Mouse (Mus musculus): ENCODE measurements at regions not wholly inside any gene's neighbourhood (a gene's known extent, or its start where the extent isn't known, plus 50 kb on each side); places are given as distances from the start of the nearest gene placed in this dataset.
A peak's percentile ranks its signal among the peaks of the same experiment; 100 is the strongest.

- DNase-seq = no peak
These were observed 133.2 kb downstream of the Lpin1 start for GRCm38 (mm10) chr12:16477572-16477971.

GRCm38 (mm10) chr12:16474361-16475080 lies 136.2 kb downstream of the Lpin1 start:
- DNase-seq = peak; percentile 81 to 82

- no peak for DNase-seq
These were observed 153.3 kb downstream of the Lpin1 start for GRCm38 (mm10) chr12:16457419-16457818.

DNA sequence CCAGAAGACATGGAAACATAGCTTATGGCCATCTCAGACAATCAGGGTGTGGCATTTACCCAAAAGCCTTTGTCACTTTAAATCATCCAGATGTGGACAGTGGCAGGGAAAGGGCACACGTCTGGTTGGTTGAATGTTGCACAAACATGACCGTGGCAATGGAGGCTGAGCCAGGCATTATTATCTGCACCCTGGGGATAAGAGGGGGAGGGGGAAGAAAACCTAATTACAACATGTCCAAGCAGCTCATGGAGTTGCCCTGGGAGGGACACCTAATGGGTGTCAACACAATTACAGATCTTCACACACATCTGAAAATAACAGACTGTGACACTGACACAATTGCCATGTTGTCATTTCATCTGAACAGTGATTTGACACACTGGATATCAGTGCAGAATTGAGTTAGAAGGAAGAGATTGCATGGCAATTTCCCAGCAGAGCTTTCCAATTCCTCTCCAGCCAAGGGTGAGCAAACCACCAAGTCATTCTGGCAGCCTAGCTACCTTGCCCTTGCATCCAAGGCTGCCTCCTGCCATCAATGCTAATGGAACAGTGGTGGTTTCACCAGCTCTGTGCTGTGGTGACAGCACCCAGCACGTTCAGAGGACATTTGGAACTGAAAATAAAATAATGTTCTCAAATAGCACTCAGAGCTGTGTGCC lies 159.9 kb downstream of the Lpin1 start:
- DNase-seq = no peak

DNA sequence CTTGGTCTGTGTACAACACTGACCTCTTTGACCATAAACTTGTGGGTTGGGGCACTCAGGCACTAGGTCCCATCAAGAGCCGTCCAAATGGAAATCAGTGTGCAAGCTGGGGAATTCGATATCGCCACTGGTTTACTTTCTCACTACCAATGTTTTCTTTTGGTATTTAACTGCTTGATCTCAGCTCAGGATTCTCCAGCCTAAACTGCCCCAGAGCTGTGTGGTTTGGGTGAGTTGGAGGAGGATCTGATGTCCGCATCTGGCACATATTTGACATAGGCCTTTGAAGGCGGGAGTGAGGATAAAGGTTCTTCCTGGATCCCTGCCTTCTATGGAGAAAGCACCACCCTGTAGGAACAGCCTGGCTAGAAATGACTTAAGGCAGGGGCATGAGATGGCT lies 172.0 kb downstream of the Lpin1 start:
- DNase-seq = no peak

- DNase-seq = no peak
These were observed 173.8 kb downstream of the Lpin1 start for GRCm38 (mm10) chr12:16436961-16437360.

DNA sequence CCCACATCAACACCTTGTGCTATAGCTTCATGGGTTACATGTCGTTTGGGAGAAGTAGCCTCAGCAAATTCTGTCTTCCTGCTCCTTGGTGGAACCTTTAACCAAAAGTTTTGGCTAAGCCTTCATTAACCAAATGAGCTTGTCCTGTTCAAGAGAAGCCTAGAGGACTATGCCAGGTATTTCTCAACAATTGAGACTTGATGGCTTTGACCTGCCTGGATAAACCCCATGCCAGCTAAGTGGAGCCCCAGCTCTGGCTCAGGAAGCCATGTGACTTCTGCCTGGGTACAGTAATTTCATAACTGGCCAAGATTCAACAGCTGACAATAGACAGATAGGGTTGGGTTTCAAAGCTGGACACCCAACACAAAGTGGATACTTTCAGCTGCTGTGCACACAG lies 174.5 kb downstream of the Lpin1 start:
- DNase-seq = no peak

DNA sequence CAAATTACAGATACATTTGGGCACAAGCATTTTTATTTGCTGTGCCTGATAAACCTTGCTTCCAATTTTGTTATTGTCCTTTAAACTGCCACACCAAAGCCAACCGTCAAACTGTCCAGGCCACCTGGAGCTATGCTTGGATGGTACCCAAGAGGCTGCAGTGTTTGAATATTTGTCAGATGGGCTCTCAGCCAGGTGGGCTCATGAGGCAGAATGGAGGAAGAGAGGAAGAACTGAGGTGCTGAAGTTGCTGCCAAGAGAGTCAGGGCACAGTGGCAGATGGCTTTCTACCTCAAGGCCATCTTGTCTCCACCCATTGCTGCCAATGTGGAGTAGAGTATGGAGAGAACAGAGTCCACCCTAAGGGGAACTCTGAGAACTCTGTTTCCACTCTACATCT lies 176.0 kb downstream of the Lpin1 start:
- DNase-seq = peak; percentile 63 to 66

DNA sequence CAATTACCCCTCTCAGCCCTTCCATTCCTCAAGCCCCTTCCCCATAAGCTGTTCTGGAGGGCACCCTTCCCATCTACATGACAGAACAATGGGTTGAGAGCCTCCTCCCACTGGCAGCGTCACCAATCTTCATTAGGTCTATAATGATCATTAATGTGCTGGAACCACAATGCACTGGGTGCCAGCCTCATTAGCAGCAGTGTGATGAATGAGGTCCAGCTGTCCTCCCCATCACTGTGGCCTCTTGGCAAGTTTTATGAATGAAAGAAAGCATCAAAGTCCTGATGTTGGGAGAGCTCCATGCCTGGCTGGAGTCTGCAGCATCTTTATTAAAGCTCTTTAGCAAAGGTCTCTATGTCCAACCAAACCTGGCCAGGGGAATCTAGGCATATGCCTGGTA lies 176.5 kb downstream of the Lpin1 start:
- no peak for DNase-seq

DNA sequence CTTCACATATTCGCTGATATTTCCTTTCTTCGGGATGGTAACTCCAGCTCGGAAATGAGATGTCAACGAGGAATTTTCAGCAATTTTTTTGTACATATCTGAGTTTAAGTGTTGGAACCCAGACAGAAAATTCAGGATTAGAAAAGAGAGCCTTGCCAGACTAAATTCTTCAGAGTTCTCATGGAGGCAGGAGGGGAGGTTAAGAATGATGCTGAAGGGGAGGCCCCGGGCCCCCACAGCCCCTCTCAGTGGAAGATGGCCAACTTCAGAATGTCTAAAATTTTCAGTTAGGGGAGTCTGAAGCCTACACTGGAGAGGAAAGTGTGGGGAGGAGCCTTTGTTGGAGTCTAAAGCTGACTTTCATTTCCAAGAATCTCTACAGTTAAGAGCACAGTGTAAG lies 184.8 kb downstream of the Lpin1 start:
- DNase-seq = no peak

- DNase-seq = no peak
These were observed 186.2 kb downstream of the Lpin1 start for GRCm38 (mm10) chr12:16424526-16424925.

GRCm38 (mm10) chr12:16395720-16396119 lies 215.0 kb downstream of the Lpin1 start:
- DNase-seq = no peak

DNA sequence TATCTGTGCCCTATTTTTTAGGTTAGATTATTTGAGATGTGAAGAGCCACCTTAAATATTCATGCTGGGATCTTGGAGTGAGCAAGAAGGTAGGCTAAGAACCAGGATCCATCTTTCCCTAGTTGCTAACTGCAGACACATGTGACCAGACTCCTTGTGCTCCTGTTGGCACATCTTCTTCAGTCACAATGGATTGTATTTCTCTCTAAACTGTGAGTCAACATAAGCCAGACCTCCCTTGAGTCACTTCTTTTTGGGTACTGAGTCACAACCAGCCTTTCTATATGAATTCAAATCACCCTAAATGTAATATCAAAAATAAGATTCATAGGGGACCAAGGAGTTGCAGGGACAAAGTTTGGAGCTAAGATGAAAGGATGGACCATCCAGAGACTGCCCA lies 217.9 kb downstream of the Lpin1 start:
- DNase-seq = no peak

GRCm38 (mm10) chr12:16391630-16392269 lies 219.0 kb downstream of the Lpin1 start:
- DNase-seq = no peak

GRCm38 (mm10) chr12:16391163-16391562 lies 219.6 kb downstream of the Lpin1 start:
- DNase-seq = no peak

GRCm38 (mm10) chr12:16387035-16387434 lies 223.7 kb downstream of the Lpin1 start:
- no peak for DNase-seq

GRCm38 (mm10) chr12:16384396-16384795 lies 226.4 kb downstream of the Lpin1 start:
- no peak for DNase-seq

GRCm38 (mm10) chr12:16383499-16383935 lies 227.2 kb downstream of the Lpin1 start:
- DNase-seq = no peak

GRCm38 (mm10) chr12:16382417-16382988 lies 228.3 kb downstream of the Lpin1 start:
- DNase-seq = no peak

DNA sequence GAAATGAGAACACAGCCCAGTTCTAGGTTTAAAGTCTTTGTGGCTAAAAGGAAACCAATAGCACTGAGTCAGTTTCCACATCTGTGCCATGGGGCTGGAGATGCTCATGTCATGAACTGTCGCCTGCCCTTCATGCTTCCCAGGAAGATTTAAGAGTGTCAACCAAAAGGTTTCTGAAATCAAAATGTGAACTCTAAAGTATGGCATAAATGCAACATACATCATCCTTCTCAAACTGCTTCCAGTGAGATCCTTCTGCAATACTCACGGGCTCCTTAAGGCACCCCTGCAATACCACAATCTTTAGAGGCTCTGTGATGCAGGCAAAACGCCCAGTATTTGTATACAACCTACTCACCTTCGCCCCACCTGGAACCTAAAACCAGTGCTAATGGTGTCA lies 229.7 kb downstream of the Lpin1 start:
- no peak for DNase-seq

- DNase-seq = no peak
These were observed 230.4 kb downstream of the Lpin1 start for GRCm38 (mm10) chr12:16380346-16380745.

DNA sequence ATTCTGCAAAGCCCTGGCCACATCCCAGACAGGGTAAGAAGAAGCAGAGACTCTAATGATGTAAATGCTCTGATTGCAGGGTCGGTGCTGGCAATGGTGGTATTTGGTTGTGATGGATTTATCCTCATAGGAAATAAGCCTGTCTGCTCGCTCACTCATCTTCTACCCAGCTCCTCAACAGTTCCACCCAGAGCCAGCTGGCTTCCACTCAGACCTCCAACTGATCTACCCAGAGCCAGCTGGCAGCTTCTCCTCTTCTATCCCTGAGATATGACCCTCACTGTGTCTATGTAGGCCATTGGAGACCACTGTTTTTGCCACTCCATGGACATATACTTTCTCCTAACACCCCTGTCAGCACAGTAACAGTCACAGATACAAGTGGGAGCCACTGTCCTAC lies 231.4 kb downstream of the Lpin1 start:
- DNase-seq = peak; percentile 3 to 12

DNA sequence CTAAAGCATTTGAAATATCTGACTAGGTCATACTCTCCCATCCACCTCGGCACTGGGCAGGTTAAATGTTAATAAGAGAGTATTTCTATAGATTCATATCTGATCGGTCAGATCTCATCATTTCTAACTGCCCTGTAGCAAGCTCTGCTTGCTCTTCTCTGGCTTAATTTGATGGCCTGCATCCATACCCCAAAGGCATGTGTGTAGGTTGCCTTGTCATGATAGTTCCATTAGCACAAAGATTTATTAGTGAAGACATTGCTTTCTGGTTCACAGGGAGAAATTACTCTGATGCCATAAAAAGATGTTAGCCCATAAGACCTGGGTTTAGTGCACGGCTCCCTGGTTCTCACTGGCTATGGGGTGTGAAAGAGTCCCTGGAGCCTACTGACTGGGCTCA lies 232.3 kb downstream of the Lpin1 start:
- no peak for DNase-seq
